Mouse (Mus musculus) lung, postnatal 36 days (tissue): ENCODE measurements around the gene Hyal1.

ENCODE experiments used
- DNase-seq: peaks from one replicate; pipeline ENCODE4 v3.0.0; 2022; ENCODE audit warnings: mixed read lengths

Hyal1 gene

DNA sequence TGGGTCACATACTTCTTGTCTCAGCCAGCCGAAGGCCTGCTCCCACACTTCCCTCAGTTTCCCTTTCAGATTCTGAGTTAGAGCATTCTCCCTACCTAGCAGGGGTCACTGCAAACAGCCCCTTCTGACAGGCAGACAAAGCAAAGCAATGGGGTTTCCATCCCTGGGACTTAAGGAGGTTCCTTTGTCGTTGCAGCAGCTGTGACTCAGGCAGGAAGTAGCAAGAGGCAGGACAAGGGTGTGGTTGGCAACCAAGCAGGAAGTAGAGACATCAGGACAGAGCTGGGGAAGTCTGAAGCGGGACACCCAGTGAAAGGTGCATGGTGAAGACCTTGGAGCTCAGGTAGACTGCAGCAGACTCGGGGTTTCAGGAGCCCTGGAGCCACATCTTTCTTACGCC is 47.8 kb downstream of the Hyal1 start:
- DNase-seq = peak; percentile 86

DNA sequence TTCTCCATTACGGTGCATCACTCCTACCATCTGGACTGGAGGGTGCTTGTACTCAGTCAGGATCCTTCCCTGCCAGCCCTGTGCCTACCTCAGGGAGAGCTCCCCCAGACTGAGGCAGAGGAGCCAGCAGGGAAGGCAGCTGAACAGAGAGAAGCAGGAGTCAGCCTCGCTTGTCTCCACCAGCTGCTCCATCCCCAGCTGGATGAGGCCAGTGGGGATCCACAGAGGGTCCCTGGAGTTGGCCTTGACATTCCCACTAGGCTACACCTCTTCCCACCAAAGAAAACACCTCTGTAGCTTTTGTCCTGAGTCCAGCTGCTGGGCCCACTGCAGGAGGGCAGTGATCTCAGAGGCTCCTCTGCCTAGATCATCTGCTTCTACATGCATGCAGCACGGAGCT is 48.2 kb downstream of the Hyal1 start:
- no peak for DNase-seq

GRCm38 (mm10) chr9:107625351-107626128 is 48.8 kb downstream of the Hyal1 start:
- peak; percentile 55 for DNase-seq

GRCm38 (mm10) chr9:107626158-107626843 is 49.6 kb downstream of the Hyal1 start:
- DNase-seq = no peak

GRCm38 (mm10) chr9:107626844-107627277 is 50.1 kb downstream of the Hyal1 start:
- DNase-seq = peak; percentile 94

DNA sequence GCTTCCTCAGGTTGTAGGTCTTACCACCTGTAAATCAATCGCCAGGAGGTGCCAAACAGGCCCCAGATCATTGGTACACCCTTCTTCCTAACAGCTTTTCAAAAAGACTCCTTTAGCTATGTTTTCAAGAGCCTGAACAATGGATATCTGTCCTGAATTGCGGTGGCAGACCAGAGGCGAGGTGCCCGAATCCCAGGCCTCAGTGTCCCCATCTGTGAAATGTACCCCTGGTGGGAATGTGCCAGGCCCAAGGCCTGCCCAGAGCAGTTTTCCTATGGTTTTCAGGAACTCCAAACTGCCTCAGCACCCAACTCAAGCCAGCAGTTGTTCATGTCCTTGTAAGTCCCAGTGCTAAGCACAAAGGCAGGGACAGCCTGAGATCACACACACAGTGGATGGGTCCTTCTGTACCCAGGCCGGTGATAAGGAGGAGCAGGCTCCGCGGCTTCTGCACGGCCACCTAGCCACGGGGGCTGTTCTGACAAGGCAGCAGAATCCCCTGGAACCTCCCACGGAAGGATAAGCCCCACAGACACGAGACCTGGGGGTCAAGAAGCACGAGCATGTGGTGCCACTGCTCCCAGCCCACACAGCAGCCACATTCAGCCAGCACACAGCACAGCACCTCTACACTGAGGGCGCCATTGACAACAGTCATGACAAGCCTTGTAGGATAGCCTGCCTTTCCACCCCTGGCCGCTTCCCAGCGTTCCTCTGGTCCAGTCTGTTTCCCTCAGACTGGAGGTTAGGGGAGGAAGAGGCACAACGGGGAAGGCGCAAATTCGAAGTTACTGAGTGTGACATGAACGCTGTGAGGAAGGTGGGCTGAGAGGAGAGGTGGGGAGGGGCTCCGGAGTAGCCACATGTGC is 50.9 kb downstream of the Hyal1 start:
- no peak for DNase-seq

- peak; percentile 79 for DNase-seq
Measured at GRCm38 (mm10) chr9:107628721-107629410, 52.1 kb downstream of the Hyal1 start.

- no peak for DNase-seq
Measured at GRCm38 (mm10) chr9:107629411-107629730, 52.6 kb downstream of the Hyal1 start.

GRCm38 (mm10) chr9:107629901-107630425 is 53.2 kb downstream of the Hyal1 start:
- DNase-seq = peak; percentile 37

- DNase-seq = no peak
Measured at GRCm38 (mm10) chr9:107630576-107630975, 53.8 kb downstream of the Hyal1 start.
